Mouse (Mus musculus): ENCODE results near the gene Gm37240.

The Gm37240 gene

DNA sequence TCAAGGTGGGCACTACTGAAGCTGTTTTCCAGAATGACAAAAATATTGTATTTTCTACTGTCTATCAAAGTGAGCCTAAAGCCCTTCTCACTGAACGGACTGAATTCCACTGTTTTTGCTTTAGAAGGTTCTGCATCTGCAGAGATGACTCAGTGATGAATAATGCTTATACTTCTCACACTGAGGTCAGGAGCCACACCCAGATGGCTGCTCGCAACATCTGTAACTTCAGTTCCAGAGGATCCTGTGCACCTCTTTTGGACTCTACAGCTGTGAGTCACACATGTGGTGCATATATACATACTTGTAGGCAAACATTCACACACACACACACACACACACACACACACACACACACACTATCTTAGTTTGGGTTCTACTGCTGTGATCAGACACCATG, 602.8 kb downstream of the Gm37240 start:
- DNase-seq (ENCODE audit: low read depth, low spot score) = no peak

GRCm38 (mm10) chr3:85282816-85283215, 604.5 kb downstream of the Gm37240 start:
- DNase-seq (ENCODE audit: low read depth, low spot score) = no peak

GRCm38 (mm10) chr3:85275075-85275474, 612.2 kb downstream of the Gm37240 start:
- DNase-seq (ENCODE audit: low read depth, low spot score) = peak; percentile 94

DNA sequence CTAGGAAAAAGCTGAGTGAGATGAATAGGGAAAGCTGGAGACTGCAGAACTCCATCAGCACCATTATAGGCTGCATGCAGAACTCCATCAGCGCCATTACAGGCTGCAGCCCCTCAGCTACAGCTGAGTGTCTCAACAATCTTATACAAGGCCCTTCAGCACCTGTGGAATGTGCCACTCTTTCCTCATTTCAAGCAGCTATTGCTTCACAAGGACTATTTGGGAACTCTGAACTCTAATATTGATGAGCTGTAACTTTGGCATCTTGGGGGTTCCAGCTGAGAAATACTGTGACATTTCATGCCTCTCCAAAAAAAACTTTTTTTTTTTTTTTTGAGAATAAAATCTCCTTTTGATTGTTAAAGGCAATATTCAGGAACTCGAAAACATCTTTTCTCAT, 615.8 kb downstream of the Gm37240 start:
- DNase-seq (ENCODE audit: low read depth, low spot score) = no peak

- DNase-seq (ENCODE audit: low read depth, low spot score) = no peak
These were observed 622.4 kb downstream of the Gm37240 start for GRCm38 (mm10) chr3:85264963-85265362.

DNA sequence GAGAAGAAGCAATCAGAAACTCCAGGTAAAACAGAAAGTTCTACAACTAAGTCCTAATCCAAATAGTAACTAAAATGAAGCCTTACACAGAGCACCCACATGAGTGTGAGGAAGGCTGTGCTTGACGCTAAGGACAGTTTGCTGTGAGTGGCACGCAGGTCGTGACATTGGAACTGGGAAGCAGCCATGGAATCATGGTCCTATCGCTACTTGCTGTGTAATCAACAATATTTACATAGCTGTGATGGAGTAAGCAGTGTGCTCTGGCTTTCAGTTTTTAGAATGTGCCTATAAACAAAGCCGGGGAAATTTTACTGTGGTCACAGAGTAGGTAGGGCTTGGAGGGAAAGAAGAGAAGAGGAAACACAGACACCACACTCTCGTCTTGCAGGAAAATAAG, 622.8 kb downstream of the Gm37240 start:
- no peak for DNase-seq (ENCODE audit: low read depth, low spot score)

DNA sequence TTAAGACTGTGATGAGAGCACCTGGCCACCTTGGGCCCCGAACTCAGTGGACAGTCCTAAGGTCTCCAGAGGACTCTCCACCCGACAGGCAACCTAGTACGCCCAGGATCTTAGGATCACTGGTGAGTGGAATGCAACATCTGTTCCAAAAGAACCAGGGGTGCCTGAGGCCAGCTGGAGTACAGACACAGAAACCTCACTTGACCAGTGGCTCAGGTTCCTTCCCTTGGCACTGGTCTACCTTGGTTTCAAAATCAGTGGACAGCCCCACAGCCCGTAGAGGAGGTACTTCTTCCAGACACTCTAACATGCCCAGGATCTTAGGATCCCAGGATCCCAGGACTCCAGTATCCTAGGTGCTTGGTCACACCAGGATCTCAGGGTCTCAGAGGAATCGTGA, 632.8 kb downstream of the Gm37240 start:
- no peak for DNase-seq (ENCODE audit: low read depth, low spot score)

GRCm38 (mm10) chr3:85251631-85252030, 635.7 kb downstream of the Gm37240 start:
- DNase-seq (ENCODE audit: low read depth, low spot score) = no peak

GRCm38 (mm10) chr3:85246131-85246530, 641.2 kb downstream of the Gm37240 start:
- DNase-seq (ENCODE audit: low read depth, low spot score) = no peak

DNA sequence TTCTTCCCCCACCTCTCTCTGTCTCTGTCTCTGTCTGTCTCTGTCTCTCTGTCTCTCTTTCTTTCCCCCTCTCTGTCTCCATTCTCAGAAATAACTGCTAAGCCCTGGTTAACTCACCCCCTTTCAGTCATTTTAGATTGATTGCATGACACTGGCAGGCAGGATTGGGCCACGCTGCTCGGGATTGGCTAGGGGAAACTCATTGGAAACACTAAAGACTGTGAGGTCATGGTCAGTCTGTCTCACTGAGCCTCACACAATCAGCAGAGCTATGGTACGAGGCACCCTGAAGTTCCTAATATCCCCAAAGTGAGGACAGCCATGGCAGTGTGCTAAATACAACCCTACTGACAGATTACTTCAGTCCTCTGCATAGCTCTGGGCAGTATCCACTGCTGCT, 650.8 kb downstream of the Gm37240 start:
- DNase-seq (ENCODE audit: low read depth, low spot score) = no peak

GRCm38 (mm10) chr3:85232846-85233245, 654.5 kb downstream of the Gm37240 start:
- no peak for DNase-seq (ENCODE audit: low read depth, low spot score)

DNA sequence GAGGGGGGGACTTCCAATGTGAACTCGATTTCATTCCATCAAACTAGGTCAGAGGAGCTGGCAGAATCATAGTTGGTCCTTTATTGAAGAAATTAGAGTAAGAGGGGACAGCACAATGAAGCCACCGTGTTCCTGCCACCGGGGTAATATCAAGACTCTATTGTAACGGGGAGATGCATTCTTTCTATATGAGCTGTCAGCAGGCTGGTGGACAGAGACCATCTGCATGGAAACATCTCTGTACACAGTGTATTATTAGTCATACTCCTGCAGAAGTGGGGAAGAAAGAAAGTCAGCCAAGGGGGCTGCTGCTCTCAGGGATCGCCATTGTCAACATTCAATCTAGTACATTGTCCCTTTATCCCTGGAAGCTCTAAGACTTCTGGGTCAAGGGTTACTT, 665.3 kb downstream of the Gm37240 start:
- no peak for DNase-seq (ENCODE audit: low read depth, low spot score)

- DNase-seq (ENCODE audit: low read depth, low spot score) = no peak
These were observed 672.4 kb downstream of the Gm37240 start for GRCm38 (mm10) chr3:85214926-85215325.

DNA sequence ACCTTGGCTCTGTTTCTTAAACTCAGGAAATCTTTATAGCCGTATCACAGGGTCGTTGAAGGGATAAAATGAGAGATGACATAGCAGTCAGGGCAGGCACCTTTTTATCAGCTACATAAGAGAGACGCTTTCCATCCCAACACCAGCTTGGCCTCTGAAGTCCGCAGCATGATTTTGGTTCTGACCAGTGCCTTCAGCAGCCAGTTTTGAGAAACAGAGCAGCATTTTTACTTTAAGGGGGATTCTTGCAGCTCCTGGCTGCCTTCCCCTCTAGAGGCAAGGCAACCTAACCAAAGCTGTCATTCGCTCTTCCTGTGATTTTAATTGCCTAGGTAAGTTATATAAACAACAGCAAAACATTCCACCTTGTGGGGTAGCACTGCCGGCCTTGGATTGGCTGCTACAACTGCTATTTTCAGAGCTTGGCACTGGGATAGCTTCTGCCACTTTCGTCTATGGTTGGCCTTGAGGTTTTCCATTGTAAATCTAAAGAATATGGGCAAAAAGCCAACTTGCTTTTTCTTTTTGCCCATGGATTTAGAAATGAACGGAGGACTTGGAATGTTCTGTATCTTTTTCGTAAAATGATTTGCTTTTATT, 674.5 kb downstream of the Gm37240 start:
- no peak for DNase-seq (ENCODE audit: low read depth, low spot score)

DNA sequence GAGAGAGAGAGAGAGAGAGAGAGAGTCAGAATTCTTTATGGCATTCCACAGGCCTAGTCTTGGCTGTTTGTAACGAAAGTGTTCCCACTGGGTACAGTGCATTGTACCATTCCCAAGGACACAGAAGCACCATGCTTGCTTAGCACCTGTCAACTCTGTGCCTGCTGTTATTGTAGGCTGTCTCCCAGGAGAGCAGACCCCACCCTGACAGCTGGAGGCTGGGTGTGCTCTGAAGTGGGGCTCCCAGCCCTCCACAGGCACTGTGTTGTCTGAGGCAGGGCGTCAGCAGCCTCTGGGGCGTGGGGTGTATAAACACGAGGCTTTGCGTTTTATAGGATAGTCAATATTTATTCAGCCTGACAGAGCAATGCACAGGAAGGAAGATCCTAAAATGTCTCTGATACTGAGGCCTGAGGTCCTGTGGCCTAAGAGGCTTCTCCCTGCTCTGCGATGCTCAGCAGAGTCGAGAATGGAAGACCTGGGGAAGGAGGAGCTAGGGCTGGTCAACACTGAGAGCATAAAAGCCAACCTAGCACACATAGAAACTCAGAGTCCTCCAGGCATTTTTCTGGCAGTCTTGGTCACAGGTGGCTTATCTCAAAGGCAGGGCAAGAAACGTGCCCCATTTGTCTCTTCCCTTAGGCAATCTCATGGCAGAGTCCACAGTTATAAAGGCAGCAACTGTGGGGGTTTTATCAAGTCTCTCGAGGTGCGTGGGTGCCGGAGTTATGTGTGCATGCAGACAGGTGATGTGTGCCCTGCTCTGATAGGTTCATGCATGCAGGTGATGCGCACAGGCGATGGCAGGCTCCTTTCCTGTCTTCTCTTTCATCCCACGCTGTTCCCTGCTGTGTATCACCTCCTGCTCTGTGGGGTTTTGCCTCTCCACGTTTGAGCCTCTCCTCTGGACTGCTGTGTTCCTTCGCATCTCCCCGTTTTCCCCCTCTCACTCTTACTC, 677.2 kb downstream of the Gm37240 start:
- DNase-seq (ENCODE audit: low read depth, low spot score) = peak; percentile 15

GRCm38 (mm10) chr3:85206475-85206874, 680.8 kb downstream of the Gm37240 start:
- DNase-seq (ENCODE audit: low read depth, low spot score) = no peak

- no peak for DNase-seq (ENCODE audit: low read depth, low spot score)
These were observed 681.4 kb downstream of the Gm37240 start for GRCm38 (mm10) chr3:85205911-85206310.

DNA sequence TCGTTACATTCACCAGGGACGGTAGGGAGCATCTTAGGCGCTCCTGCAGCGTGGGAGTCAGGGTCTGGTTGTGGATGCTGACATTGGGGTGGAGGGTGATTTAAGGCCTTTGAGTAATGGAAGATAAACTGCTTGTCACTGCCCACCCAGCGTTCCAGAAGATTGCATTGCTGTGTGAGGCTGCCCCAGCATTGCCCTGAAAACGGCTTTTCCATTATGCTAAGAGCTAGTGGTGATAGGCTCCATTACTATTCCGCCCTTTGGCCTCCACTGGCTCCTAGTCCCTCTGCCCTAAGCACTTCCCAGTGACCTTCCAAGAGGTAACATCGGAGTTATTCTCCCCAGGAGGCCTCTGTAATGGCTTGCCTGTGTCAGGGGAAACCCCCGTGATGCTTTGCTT, 683.7 kb downstream of the Gm37240 start:
- DNase-seq (ENCODE audit: low read depth, low spot score) = no peak

DNA sequence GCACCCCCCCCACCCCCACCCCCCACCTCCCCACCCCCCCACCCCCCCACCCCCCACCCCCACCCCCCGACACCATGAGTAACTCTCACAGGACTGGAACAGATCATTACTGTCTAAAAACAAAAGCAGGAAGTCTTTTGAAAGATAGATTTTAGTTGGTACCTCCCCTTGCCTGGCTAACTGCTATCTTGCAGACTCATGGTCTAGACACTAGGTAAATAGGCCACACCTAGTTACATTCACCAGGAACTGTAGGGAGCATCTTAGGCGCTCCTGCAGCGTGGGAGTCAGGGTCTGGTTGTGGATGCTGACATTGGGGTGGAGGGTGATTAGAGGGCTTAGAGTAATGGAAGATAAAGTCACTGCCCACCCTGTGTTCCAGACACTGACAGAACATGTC, 684.6 kb downstream of the Gm37240 start:
- DNase-seq (ENCODE audit: low read depth, low spot score) = no peak

DNA sequence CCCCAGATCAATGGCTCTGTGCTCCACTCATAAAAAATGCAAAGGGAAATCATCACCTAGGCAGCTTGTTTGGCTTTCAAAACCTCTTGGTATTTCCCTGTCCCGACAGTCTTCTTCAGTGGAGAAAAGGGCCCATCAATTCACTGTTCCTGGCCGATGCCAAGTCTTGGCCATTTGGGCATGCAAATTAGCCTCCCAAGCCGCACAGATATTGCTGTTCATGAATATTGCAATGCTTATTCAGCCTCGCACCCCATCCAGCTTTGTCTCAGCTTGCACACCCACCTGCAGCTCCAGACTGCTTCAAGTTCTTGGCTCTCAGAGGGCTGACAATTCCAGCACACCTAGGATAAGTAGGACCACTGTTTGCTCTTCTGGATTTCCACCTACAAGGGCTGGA, 685.5 kb downstream of the Gm37240 start:
- no peak for DNase-seq (ENCODE audit: low read depth, low spot score)

- DNase-seq (ENCODE audit: low read depth, low spot score) = no peak
These were observed 688.8 kb downstream of the Gm37240 start for GRCm38 (mm10) chr3:85198496-85198895.

- DNase-seq (ENCODE audit: low read depth, low spot score) = no peak
These were observed 690.2 kb downstream of the Gm37240 start for GRCm38 (mm10) chr3:85197148-85197547.

DNA sequence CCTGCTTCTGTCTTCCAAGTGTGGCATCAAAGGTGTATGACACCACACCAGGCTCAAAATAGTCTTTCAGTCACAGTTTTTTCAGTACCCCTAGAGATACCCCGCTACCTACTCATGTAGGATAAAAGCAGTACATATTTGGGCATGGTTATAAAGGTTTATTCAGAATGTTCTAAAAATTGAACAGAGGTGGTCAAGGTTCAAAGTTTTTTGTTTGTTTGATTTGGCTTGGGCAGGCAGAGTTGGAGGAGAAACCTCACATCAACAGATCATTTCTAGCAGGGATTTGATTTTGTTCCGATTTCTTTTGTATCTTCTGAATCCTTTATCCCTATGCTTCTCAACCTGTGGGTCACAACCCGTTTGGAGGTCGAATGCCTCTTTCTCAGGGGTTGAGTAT, 690.7 kb downstream of the Gm37240 start:
- no peak for DNase-seq (ENCODE audit: low read depth, low spot score)

Measured in ZHBTc4 (cell line).